Mouse (Mus musculus) kidney, adult 2 months (tissue): Measurements from ENCODE around the gene Pole3. TPM values are rescaled to one million over a fixed set of nuclear protein-coding genes. Genes with fewer than 3 reads are reported as not detected.

Experiments
- DNase-seq: peaks from one replicate; pipeline ENCODE4 v3.0.0; 2021
- H3K27ac ChIP-seq: fragments of 200-500 bp; 2 replicates; pipeline ENCODE4 v1.5.1; 2012; ENCODE audit warnings: low read depth, low read length, control low read depth, inconsistent platforms; ENCODE audit not compliant: insufficient read depth
- H3K27me3 ChIP-seq: fragments of 200-500 bp; replicated peaks from 2 replicates; pipeline ENCODE4 v1.6.1; 2012; ENCODE audit warnings: mild to moderate bottlenecking, moderate library complexity, low read length, inconsistent platforms; ENCODE audit not compliant: control insufficient read depth, insufficient read depth
- H3K36me3 ChIP-seq: fragments of 200-500 bp; 2 replicates; pipeline ENCODE4 v1.6.1; 2012; ENCODE audit warnings: mild to moderate bottlenecking, moderate library complexity, low read length, inconsistent platforms; ENCODE audit not compliant: control insufficient read depth, insufficient read depth
- H3K4me1 ChIP-seq: fragments of 200-500 bp; 2 replicates; pipeline ENCODE4 v1.6.1; 2011; ENCODE audit warnings: low read length; ENCODE audit not compliant: control insufficient read depth, insufficient read depth
- H3K4me3 ChIP-seq: fragments of 200-500 bp; 2 replicates; pipeline ENCODE4 v1.5.1; 2011; ENCODE audit warnings: mild to moderate bottlenecking, low read depth, low read length, control low read depth; ENCODE audit not compliant: insufficient read depth
- CTCF ChIP-seq: fragments of 200-500 bp; conservative IDR thresholded peaks from 2 replicates; pipeline ENCODE4 v1.5.1; 2011; ENCODE audit warnings: low read depth, mild to moderate bottlenecking, control low read depth, low read length, moderate library complexity, mixed read lengths; ENCODE audit not compliant: insufficient read depth, insufficient read length
- POLR2A ChIP-seq: fragments of 200-500 bp; IDR thresholded peaks from one replicate; pipeline ENCODE4 v1.6.1; 2011; ENCODE audit warnings: low read depth, low read length, control low read depth
- WGBS: fragments of 180-500 bp; shearing (Covaris S2); methylation state at CpG from one replicate; pipeline ENCODE4 v1.1.7; 2018; 5-methylcytosine and 5-hydroxymethylcytosine counted together
- polyA plus RNA-seq: library from polyadenylated mRNA; depleted of rRNA; stranded (reverse); fragments of >200 nt; gene quantifications from 2 replicates; pipeline ENCODE4 v1.2.3, GENCODE M21; 2012

Gene Pole3
- polyA plus RNA-seq, 1 experiment, result 19.7 TPM

GRCm38 (mm10) chr4:62560963-62561629 is 36.2 kb upstream of the Pole3 start:
- Histone ChIP-seq H3K36me3 (no peaks in the 10 kb centered on the region), H3K27ac (no peak overlapping the region), H3K27me3 (no peaks in the 10 kb centered on the region), H3K4me3 (no peak overlapping the region), H3K4me1 (no peaks in the 10 kb centered on the region)
- peak; percentile 19; the same call in 1 of the 2 replicates for TF ChIP-seq CTCF
- no peak for TF ChIP-seq POLR2A
- peak; percentile 84 for DNase-seq
- WGBS, result 25% methylated on average over 4 of the region's 4 CpGs

- no peak within 1 kb of the TSS for H3K4me3 ChIP-seq
- WGBS, result 53% methylated on average over 6 of the region's 6 CpGs
Observed at GRCm38 (mm10) chr4:62559797-62560329, 35.0 kb upstream of the Pole3 start, which contains the start of gene Rgs3. Gene Rgs3, plus strand, starts transcription at chr4:62559847.

DNA sequence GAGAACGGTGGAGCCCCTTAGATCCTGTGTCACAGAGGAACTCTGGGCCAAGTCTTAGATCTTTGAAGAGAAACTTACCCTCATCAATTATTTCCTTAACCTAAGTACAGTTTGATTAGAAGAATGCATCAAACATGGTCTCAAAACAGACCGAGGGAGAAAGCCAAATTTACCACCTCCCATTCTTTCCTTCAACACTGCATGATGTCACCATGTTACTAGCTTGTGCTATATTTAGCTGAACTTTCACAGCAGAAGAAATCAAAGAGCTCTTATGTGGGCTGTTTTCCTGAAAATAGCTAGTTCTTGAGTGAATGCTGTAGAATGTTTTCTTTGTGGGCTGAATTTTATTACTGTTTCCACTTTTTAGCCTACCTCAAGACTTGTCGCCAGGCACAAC is 32.6 kb upstream of the Pole3 start:
- Histone ChIP-seq H3K27ac (no peak overlapping the region), H3K4me1 (no peaks in the 10 kb centered on the region), H3K27me3 (no peaks in the 10 kb centered on the region), H3K4me3 (no peak overlapping the region), H3K36me3 (no peaks in the 10 kb centered on the region)
- no peak for DNase-seq
- TF ChIP-seq POLR2A, result no peak
- TF ChIP-seq CTCF, result no peak
- 46% methylated on average over 3 of the region's 3 CpGs for WGBS

More at GRCm38 (mm10) chr4:62559797-62560329, 35.0 kb upstream of the Pole3 start, which contains the start of gene Rgs3:
- no peaks in the 10 kb centered on the region for H3K27me3 ChIP-seq
- H3K4me1 ChIP-seq, result no peaks in the 10 kb centered on the region
- TF ChIP-seq POLR2A (no peak), CTCF (no peak)
- DNase-seq, result no peak
- no peaks in the 10 kb centered on the region for H3K36me3 ChIP-seq
- H3K27ac ChIP-seq, result no peak within 1 kb of the TSS

DNA sequence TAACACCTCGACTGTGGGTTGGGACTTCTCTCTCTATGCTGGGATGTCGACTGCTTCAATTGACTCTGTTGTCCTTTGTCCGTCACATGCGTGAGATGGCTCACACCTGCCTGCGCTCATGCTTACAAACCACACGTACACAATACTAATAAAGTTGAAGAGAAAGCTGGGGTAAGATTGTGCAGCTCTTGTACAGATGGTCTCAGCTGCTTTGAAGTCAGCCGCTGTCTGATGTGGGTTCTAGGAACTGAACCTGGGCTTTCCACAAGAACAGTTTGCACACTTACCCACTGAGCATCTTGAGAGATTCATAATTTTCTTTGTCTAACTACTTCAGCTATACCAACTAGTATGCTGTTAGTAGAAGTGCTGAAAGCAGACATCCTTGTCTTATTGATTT is 27.1 kb upstream of the Pole3 start:
- Histone ChIP-seq H3K27ac (no peak overlapping the region), H3K4me1 (no peaks in the 10 kb centered on the region), H3K4me3 (no peak overlapping the region), H3K27me3 (no peaks in the 10 kb centered on the region), H3K36me3 (no peaks in the 10 kb centered on the region)
- TF ChIP-seq CTCF, result no peak
- no peak for TF ChIP-seq POLR2A
- WGBS, result 79% methylated on average over 7 of the region's 7 CpGs
- no peak for DNase-seq

GRCm38 (mm10) chr4:62544801-62545200 is 19.9 kb upstream of the Pole3 start:
- H3K27me3 ChIP-seq, result no peaks in the 10 kb centered on the region
- H3K36me3 ChIP-seq, result no peaks in the 10 kb centered on the region
- no peaks in the 10 kb centered on the region for H3K4me1 ChIP-seq
- H3K4me3 ChIP-seq, result no peak overlapping the region
- TF ChIP-seq POLR2A (no peak), CTCF (no peak)
- H3K27ac ChIP-seq, result no peak overlapping the region
- no peak for DNase-seq

DNA sequence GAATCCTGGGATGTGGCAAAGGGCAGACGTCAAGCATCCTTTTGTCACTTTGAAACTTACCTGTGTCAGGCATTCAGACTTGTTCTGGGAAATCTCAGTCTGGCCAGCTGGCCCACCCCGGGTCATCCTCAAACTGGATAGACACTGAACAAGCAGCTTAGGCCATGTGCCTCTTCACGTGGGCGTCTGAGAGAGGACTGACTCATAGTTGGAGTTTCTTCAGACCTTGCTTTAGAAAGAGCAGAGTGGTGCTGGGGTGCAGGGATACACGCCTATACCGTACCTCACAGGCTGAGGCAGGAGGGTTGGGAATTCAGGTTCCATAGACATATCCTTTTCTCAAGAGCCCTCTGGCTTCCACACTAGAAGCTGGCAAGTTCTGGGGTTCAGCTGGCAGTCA is 18.9 kb upstream of the Pole3 start:
- Histone ChIP-seq H3K27ac (no peak overlapping the region), H3K4me1 (no peaks in the 10 kb centered on the region), H3K27me3 (no peaks in the 10 kb centered on the region), H3K4me3 (no peak overlapping the region), H3K36me3 (no peaks in the 10 kb centered on the region)
- WGBS, result 92% methylated on average over 6 of the region's 6 CpGs
- TF ChIP-seq POLR2A (no peak), CTCF (no peak)
- DNase-seq, result no peak

DNA sequence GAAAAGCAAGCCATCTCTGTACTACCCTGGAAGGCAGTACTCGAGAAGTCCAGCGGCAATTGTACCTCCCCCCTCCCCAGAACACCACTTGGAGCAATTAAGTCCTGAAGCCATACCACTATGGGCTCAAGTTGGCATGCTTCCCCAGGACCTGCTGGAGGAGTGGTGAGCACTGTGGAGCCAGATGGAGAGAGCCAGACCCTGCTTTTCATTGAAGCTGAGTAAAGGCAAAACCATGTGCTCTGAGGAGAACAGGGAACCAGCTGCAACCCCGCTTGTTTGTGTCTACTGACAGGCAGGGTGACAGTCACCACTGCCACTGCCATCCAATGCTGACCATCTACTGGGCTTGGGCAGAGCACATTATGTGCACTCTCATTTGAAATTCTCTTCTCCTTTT is 16.9 kb upstream of the Pole3 start:
- H3K36me3 ChIP-seq, result no peaks in the 10 kb centered on the region
- H3K4me1 ChIP-seq, result no peaks in the 10 kb centered on the region
- 81% methylated on average over 3 of the region's 3 CpGs for WGBS
- DNase-seq, result no peak
- no peak overlapping the region for H3K27ac ChIP-seq
- no peaks in the 10 kb centered on the region for H3K27me3 ChIP-seq
- TF ChIP-seq POLR2A (no peak), CTCF (no peak)
- no peak overlapping the region for H3K4me3 ChIP-seq
